Mouse (Mus musculus): Measurements from ENCODE around the gene Ptprd.

The Ptprd gene

DNA sequence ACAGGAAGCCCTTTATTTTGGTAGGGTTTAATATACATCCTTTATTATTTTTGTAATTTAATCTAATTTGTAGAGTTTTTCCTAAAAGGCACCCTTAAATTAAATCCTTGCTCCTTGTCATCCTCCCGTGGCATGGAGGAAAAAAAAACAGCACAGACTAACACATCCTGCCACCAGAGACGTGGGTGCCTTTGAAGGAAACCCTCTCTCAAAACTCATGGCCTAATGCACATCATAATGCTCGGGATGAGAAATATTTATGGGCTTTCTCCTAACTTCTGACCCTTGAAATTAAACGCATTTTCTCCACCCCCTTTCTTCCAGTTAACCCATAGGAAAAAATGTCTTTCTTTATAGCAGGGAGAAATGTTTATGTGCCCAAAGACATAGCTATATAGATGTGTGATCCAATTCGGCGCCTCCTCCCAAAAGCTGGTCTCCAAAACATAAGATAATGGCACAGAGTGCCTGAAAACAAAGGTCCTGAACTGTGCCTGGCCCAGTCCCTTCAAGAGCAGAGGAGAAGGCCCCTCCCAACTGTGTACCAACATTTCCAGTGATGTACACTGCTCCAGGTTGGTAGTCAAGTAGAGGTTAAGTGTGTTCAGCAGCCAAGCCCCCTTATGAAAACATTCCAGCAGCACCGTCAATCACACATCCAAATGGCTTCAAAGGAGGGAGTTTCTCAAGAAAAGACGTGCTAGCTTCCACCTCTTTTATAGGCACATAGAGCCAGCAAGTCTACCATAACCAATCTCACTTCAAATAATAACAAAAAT, 1860.4 kb downstream of the Ptprd start:
- in situ Hi-C loops (cut with MboI; ENCODE audit: unreplicated experiment in 2 of 2): no loop called here

GRCm38 (mm10) chr4:76350241-76350962, 1861.4 kb downstream of the Ptprd start:
- in situ Hi-C loops (cut with MboI; ENCODE audit: unreplicated experiment in 2 of 2): no loop called here

GRCm38 (mm10) chr4:76344059-76344458, 1867.7 kb downstream of the Ptprd start:
- in situ Hi-C loops (cut with MboI; ENCODE audit: unreplicated experiment in 2 of 2): no loop called here

- in situ Hi-C loops (cut with MboI; ENCODE audit: unreplicated experiment in 2 of 2): no loop called here
Measured at GRCm38 (mm10) chr4:76337926-76338325, 1873.8 kb downstream of the Ptprd start.

GRCm38 (mm10) chr4:76327346-76327745, 1884.4 kb downstream of the Ptprd start:
- in situ Hi-C loops (cut with MboI; ENCODE audit: unreplicated experiment in 2 of 2): no loop called here

DNA sequence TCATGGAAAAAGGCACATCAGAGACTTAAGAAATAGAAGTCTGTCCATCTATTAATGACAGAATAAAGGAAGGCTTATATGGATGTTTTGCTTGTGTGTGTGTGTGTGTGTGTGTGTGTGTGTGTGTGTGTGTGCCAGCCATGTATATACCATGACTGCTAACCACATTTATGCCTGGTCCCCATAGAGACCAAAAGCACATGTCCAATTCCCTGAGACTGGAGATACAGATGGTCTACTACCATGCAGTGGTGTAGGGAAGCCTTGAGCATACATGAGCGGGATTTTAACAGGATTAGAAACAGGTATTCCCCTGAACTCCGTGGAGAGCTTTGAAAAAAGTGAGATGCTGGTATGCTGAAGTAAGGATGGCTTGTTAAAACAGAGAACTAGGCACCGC, 1886.1 kb downstream of the Ptprd start:
- in situ Hi-C loops (cut with MboI; ENCODE audit: unreplicated experiment in 2 of 2): no loop called here

DNA sequence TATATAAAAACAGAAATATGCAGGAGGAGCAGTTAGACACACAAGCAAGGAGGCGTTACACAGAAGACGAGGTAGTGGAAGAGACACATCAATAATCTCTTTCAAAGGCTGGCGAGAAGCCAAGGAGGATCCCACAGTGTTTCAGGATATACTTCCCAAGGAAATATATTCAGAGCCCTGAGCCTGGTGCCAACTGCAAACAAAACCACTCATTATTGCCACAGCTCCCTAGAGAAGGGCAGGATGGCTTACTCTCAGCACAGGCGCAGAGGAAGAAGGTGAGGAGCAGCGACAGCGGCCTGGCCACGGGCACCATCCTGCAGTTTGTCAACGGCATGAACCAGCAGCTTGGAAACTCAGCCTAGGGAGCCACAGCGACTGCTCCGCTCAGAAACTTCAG, 1886.8 kb downstream of the Ptprd start:
- in situ Hi-C loops (cut with MboI; ENCODE audit: unreplicated experiment in 2 of 2): no loop called here

GRCm38 (mm10) chr4:76324509-76324908, 1887.3 kb downstream of the Ptprd start:
- in situ Hi-C loops (cut with MboI; ENCODE audit: unreplicated experiment in 2 of 2): no loop called here

DNA sequence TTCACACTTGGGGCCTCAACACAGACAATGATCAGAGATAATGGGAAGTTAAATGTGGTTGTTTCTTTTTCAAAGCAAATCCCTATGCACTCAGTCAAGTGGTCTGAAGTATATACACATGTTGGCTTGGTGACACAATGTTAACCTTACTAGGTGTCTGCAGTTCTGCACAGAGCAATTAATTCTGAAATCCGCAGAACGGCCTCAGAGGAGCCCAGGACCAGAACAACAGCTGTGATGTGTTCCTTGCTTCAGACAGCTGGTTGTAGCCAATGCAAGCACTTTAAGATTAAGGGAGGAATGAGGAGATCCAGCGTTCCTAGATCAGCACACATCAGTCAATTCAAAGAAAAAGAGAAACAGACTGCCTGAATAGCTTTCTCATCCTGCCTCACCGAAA, 1891.9 kb downstream of the Ptprd start:
- in situ Hi-C loops (cut with MboI; ENCODE audit: unreplicated experiment in 2 of 2): no loop called here

- in situ Hi-C loops (cut with MboI; ENCODE audit: unreplicated experiment in 2 of 2): no loop called here
Measured at GRCm38 (mm10) chr4:76315977-76316376, 1895.8 kb downstream of the Ptprd start.

DNA sequence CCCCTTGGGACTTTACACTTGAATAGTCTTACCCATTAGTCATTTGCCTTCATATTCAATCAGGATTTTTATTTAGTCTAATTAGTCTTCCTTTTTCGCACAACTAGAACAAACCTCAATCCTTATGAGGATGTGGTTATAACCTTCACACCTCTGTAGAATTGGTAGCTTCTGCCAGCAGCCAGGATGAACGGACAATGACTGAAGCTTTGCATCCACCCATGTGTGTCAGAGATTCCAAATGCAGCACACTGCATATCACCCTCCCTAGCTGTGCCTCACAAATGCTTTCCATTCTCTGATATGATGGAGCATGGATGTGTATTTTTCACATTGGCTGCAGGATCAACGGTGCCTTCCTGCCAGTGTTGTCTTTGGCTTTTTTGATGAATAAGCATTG, 1898.0 kb downstream of the Ptprd start:
- in situ Hi-C loops (cut with MboI; ENCODE audit: unreplicated experiment in 2 of 2): no loop called here

DNA sequence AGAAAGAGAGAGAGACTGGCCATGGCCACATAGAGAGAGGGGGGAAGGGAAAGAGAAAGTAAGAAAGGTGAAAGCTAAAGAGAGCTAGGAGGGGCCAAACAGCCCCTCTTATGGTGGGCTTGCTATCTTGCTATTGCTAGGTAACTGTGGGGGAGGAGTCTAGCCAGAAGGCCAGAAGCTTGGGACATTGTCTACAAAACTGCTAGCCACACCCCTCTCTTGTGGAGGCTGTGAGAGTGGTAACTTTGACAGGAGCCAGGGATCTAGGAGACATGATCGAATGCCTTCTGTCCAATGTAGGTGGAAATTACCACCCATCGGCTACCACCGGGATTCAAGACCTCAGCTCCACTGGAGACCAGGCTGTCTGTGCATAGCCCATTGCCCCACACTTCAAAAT, 1899.2 kb downstream of the Ptprd start:
- in situ Hi-C loops (cut with MboI; ENCODE audit: unreplicated experiment in 2 of 2): no loop called here

DNA sequence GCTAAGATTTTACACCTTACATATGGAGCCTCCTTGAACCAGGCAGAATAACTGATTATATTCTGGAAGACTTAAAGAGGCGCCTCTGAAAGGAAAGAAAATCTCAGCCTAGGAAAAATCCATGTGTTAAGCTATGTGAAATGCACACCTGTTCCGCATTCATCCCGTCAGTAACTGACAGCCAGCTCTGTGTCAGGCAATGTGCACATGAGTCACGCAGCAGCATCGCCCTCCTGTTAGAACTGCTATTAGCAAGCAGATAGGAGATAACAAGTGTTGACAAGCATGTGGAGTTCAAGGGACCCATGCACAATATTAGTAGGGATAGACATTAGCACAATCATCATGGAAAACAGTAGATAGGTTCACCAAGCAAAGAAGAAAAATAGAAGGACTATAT, 1905.8 kb downstream of the Ptprd start:
- in situ Hi-C loops (cut with MboI; ENCODE audit: unreplicated experiment in 2 of 2): no loop called here

- in situ Hi-C loops (cut with MboI; ENCODE audit: unreplicated experiment in 2 of 2): no loop called here
Measured at GRCm38 (mm10) chr4:76297375-76297774, 1914.4 kb downstream of the Ptprd start.

DNA sequence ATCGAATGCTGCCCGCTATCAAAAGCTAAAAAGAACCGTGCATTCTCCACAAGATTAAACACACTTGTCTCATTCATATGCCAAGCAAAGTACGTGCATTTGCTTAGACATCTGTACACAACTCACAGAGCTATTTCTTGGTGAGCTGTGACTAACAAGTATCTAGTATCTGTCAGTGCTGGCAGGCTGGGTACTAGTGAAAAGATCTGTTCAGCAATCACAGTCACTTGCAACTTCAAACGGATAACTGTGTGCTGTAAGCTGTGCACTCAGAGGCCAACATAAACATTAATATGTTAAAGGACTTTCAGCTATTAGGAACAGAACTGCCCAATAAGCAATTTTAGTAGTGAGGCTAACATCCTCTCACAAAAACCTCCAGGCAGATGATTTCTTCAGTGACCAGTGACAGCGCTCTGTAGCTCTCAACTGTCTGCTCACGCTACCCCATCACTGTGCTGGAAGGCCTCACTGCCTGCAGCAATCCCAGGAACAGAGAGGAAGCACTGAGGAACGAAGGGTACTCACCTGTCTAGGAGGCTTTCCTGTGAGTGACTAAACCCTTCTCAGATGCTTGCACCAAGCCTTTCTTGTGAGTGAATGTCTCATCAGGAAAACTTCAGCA, 1918.9 kb downstream of the Ptprd start:
- in situ Hi-C loops (cut with MboI; ENCODE audit: unreplicated experiment in 2 of 2): no loop called here

DNA sequence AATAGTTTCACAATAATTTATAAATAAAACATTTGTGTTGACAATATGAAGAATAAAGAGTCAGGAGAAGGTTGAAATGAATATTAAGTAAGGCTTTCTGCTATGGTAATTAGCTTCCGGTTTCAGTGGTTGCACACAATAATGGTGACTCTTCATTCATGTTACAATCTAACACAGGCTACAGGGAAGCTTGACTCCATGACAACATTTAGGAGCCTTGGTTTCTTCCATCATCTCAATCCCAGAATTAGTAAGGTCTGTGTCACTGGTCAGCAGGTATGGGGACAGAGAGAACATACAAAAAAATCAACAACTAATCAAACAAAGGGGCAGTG, 1921.3 kb downstream of the Ptprd start:
- in situ Hi-C loops (cut with MboI; ENCODE audit: unreplicated experiment in 2 of 2): no loop called here

DNA sequence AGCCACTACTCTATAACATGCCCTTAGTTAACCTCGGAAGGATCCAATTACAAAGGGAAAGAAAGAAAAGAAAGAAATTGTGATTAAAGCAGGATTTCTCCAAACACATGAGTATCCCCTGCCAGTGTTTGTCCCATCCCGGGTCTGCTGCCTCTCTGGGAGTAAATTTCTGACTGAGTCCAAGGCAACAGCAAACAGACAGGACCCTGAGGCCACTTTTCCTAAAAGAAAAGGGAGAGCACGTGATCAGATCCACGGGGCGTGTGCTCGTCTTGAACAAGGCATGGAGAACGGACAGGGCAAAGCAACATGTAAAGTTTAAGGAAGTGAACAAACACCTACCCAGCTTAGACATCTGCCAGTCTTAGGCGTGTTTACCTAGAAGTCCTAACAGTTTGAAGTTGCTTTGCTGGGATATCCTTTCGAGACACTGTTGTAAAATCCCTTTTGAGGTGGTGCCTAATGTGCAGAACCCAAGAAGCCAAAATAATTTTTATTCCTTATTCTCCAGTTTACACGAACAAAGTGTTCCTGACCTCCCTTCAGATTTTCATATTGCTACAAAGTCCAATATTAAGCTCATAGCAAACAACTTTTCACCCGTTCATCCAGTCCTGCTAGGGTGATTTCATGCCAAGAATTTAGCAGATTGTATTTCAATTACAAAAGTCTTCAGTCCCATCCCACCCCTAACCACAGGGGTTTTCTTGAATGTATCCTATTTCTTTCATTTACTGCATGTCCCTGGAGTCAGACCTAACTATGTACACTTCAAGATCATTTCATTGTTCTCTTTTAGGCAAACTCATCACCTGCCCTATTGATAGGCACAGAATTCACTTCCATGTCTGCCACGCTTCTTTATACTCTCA, 1921.9 kb downstream of the Ptprd start:
- in situ Hi-C loops (cut with MboI; ENCODE audit: unreplicated experiment in 2 of 2): no loop called here

DNA sequence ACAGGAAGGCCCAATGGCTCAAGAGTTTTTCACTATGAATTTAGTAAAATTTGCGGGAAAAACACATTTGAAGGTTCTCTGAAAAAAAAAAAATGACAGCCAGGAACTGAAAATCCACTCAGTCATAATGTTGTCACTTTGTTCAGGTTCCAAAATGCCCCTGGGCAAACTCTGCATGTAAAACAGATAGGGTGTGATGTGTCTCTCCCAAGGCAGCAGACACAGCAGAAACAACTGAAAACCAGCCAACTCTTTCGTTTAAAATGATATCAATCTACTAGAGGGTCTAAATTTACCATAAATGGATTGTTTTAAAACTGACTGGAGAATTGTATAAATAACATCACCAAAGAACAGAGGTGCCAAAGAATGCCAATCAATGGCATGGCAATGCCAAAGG, 1925.7 kb downstream of the Ptprd start:
- in situ Hi-C loops (cut with MboI; ENCODE audit: unreplicated experiment in 2 of 2): no loop called here

GRCm38 (mm10) chr4:76282886-76283285, 1928.9 kb downstream of the Ptprd start:
- in situ Hi-C loops (cut with MboI; ENCODE audit: unreplicated experiment in 2 of 2): no loop called here

DNA sequence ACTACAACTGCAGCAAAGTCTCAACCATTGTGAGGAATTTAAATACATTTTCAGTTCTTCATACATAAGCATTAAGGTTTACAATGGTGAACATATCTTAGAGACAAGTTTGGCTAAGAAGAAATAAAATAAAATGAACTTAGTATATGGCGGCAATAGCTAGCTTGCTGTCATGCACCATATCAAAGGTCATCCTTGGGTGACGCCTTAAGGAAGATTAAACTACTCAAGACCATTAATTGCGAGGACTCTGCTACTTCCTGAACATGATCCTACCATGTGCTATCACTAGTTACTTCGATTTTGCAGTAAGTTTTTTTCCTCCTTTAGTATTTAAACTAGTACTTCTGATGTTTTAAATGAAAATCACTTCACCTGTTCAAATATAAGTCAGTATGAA, 1949.0 kb downstream of the Ptprd start:
- in situ Hi-C loops (cut with MboI; ENCODE audit: unreplicated experiment in 2 of 2): no loop called here

- in situ Hi-C loops (cut with MboI; ENCODE audit: unreplicated experiment in 2 of 2): no loop called here
Measured at GRCm38 (mm10) chr4:76260686-76261085, 1951.1 kb downstream of the Ptprd start.

All from v-Abl transformed pro-B cells (cell line).